Mouse (Mus musculus) frontal cortex, postnatal 10 days (tissue): ENCODE data around the gene Mcpt8.
"Not testable (repeated sequence)": the region's sequence is repeated elsewhere in the genome, so short reads cannot be mapped to it uniquely, and the experiment has no call there.

Experiments used
- DNase-seq, 2 experiments: peaks; one replicate each; pipeline ENCODE4 v3.0.0; 2022; ENCODE audit warnings: low spot score in 2 of 2, mixed read lengths in 1 of 2

The Mcpt8 gene

DNA sequence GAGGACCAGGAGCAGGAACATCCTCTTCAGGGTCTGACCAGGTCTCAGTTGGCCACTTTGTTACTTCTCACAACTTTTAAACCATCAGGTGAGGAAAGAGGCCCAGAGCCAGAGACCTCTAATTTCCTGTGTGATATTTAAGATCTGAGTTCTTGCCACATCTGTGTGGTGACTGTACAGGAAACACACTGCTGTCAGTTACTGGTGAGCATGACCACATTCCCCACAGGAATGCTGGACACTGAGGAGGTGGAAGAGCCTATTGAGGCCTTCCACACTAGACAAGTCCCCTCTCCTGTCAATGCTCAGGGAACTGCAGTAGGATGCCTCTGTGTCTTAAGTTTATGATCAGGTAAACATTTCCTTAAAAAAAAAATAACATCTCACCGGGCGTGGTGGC lies at the start of gene Mcpt8:
Mcpt8 (minus strand) TSS at position 107 of the 400 bp plus-strand sequence.
- no peak for DNase-seq

DNA sequence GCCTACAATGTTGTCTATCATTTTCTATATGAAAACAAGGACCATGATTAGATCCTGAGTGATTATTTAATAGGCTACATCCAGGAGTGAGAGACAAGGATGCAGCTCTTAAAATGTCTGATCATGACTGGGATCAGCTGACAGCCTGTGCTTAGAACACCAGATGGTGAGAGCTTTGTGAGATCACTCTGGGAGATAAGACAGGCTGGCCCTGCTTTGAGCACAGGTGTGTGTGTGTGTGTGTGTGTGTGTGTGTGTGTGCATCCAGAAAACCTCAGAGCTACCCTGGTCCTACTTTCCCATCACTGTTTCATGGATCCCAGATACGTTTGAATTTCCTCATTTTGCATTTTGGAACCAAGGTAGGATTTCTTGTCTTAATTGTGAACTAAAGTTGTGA lies 48.6 kb upstream of the Mcpt8 start:
- DNase-seq = not testable (repeated sequence)

DNA sequence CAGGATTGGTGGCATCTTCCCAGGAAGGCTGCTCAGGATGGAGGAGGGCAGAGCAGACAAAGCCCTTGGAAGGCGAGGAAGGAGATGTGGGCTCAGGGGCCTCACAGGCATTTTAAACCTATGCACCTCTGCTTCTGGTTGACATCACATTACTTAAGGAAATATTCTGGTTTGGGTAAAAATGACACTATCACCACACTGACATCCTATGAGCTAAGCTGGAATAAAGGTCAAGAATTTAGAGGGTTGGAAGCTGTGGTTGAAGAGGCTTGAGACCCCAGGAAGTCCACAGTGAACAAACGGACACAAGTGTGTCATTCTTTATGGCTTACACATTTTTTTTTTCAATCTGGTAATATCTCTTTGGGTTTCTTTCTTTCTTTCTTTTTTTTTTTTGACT lies 47.4 kb upstream of the Mcpt8 start, which contains the start of gene Gzmd:
Gzmd (minus strand) TSS at position 101 of the 400 bp plus-strand sequence.
- DNase-seq = not testable (repeated sequence)

DNA sequence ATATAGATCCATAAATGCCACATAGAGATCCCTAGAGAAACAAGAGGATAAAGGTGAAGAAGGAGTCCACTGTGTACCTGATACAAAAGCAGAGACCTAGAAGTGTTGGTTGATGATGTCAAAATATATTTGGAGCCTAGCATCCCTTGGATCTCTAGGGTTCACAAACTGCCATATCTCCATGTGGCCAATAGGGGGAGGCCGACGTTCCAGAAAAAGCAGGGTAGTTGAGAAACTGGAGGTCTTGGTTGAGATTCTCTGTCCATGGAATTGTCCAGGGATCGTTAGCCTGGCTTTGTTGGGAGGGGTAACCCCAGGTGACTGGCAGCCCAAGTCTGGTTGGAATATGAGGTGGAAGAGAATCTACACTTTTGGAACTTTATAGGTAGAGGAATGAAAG lies 43.3 kb upstream of the Mcpt8 start:
- no peak for DNase-seq

DNA sequence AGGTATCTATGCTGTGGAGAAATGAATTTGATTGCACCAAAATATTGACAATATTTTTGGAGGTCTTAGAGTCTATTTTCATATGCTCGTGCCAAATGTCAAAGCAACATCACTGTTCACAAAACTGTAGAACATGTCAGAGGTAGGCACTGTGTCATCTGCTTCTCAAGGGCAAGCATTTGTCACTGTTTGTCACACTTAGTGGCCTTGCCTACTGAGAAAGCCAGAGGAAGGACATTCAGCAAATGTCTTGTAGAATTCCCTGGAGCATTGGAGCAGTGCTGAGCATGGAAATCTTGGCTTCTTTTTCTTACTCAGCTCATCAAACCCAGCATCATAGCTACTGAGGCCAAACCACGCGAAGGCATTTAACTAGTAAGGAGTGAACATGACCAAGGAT lies 38.4 kb upstream of the Mcpt8 start:
- DNase-seq = no peak

DNA sequence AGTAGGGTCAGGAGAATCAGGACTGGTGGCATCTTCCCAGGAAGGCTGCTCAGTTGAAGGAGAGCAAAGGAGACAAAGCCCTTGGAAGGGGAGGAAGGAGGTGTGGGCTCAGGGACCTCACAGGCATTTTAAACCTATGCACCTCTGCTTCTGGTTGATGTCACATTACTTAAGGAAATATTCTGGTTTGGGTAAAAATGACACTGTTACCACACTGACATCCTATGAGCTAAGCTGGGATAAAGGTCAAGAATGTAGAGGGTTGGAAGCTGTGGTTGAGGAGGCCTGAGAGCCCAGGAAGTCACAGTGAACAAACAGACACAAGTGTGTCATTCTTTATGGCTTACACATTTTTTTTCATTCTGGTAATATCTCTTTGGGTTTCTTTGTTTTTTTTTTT lies 35.5 kb upstream of the Mcpt8 start, which contains the start of gene Gzme:
Gzme (minus strand) TSS at position 101 of the 400 bp plus-strand sequence.
- no peak for DNase-seq

DNA sequence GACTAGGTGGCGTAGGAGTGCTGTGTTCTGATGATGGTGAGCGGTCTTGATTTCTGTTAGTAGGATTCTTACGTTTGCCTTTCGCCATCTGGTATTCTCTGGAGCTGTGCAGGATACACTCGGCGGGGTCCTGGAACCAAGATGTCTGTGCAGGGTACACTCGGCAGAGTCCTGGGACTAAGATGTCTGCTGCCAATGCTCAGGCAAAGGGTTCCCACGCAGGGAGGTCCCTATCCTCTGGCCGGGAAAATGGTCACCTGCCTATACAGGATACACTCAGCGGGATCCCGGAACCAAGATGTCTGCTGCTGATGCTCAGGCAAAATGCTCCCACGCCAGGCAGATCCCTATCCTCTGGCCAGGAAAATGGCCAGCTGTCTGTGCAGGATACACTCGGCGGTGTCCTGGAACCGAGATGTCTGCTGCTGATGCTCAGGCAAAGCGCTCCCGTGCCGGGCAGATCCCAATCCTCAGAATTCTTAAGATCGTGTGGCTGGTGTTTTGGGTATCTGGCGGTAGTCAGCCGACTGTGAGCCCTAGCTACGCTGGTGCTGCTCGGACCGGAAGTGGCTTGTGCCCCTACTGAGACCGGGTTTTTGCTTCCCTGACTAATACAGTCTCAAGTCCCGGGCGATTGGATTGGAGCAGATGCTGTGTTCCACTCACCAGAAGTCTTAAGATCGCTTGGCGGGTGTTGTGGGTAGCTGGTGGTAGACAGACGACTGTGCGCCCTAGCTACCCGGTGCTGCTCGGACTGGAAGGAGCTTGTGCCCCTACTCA lies 30.6 kb upstream of the Mcpt8 start:
- DNase-seq = not testable (repeated sequence)

DNA sequence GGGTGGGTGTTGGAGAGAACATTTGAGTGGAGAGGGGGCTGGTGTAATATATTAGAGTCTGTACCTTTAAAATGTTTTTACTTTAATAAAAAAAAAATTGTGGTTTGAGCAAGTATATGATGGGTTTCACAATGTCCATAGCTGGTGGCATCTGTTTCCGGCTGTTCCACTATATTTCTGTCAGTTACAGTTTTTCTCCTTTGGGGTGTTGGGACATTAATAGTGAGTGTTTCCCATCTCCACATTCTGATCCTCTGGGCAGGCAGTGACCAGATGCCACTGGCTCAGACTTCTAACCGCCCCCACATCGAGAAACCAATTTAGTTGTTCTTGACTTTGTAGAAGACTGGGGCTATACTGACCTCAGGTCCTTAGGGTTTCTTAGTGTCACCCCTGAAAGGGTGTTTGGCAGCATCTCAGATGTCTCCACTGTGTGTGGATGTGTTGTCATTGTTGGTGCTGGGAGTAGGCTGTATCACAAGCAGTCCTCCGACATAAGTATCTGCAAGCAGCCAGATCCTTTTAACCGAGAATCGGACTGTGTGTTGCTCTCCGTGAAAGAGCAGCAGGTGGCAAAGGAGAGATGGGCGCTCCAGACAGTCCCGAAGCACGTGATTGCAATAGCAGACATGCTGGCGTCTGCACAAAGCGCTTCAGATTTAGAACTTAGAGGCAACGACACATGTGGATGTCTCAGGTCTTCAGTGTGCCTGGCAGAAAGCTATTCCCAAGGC lies 20.5 kb upstream of the Mcpt8 start:
- no peak for DNase-seq

DNA sequence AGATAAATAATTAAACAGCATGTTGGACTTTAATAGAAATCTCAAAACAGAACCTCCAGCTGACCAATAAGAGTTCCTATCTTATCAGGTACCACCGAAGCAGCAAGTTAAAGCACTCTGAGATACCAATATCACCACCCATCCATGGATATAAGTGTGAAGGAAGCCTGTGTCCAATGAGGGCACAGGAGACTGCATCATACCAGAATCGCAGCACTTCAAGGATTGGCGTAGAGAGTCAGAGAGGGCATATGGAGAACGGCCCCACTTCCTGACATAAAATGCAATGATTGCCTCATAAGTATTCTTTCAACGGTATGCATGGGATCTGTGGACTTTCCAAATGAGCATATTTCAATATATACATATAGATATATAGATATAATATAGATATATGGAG lies 19.9 kb upstream of the Mcpt8 start:
- DNase-seq = no peak

DNA sequence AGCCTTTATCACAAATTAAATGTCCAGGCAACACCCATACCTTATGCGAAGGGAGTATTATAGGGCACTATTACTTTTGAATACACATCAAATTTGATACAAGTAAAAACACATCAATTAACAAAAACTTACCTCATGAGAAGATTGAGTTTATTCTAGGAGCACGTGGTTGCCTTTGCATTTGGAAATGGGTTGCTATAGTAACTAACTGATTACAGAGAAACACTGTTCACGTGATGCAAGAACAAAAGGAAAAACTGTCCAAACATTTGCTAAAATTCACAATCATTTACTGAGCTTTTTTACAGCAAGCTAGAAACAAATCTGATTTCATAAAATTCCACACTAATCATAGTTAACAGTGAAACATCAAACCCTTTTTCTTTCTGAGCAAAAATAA lies 18.4 kb upstream of the Mcpt8 start:
- no peak for DNase-seq

DNA sequence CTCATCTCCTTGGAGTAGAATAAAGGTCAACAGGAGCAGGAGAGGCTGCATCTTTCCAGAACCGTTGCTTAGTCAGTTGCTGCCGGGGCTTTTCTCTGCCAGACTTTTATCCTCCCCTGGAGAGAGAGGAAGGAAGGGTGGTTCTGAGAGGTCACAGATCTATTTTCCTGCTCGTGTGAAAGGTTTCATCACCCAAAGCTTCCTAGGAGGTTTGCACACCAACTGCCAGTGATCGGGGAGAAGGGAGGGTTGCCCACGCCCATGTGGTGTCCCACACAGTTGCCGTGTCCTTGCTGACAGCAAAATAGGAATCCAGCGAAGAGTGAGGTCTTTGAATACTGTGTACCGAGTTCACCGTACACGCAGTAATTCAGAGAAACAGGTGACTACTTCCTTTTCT lies 17.3 kb upstream of the Mcpt8 start, which contains the start of gene Ctsg:
Ctsg (minus strand) TSS at position 189 of the 400 bp plus-strand sequence.
- no peak for DNase-seq

DNA sequence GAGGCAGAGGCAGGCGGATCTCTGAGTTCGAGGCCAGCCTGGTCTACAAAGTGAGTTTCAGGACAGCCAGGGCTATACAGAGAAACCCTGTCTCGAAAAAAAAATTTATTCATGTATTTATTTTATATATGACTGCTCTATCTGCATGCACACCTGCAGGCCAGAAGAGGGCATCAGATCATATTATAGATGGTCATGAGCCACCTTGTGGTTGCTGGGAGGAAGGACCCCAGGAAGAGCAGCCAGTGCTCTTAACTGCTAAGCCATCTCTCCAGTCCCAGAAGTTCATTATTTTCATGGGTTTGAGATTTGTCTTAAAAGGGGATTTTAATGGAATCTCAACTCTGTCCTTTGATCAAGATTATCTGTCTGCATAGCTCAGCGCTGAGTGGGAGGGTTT lies 13.9 kb upstream of the Mcpt8 start:
- no peak for DNase-seq

DNA sequence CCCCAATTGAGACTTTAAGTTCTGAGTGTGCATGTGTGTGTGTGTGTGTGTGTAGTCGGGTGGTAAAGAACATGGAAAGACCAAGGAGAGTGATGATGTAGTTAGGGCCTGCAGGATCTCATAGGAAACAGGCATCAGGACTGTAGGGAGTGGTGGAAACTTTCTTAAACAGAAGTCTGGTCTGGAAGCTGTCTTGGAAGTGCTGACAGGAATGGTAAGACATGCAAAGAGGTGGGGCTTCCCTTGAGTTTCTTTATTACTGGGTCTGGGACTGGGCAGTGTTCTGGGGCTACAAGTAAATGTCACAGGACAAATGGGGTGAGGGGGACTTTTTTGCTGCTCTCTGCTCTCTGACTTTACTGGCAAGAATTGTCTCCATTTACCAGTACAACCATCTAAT lies 12.5 kb upstream of the Mcpt8 start:
- no peak for DNase-seq

DNA sequence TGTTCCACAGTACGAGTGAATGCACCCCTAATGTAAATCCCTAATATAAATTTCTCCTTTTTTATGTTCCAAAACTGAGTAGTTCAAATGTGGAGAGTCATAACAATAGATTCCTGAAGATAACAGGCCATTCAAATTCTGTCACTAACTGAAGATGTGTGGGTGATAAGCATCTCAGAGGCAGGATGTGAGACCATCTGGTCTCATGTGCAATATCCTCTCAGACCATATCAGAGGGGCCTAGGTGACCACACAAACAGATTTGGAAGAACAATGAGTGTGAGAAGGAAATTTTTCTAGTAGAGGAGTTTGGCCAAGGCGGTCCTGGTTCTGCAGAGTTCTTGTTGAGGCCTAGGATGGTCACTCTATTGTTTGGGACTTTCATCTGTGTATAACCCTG lies 8.3 kb upstream of the Mcpt8 start:
- DNase-seq = no peak

DNA sequence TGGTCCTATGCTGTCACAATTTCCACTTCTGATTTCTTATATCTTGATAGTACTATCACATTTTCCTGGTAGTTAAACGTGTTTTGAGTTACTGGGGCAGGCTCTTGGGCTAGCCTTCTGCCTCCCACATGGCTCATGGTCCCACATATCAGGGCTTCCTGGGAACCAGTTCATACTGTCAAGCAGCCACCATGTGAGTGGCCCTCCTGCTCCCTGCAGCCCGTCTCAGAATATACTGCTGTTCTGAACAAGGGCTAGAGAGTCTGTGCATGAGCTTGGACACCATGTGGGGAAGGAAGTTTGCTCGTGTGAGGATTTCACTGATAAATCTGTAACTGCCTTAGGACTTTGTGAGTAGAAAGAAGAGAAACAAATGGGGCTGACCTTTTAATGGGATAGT lies 1.6 kb upstream of the Mcpt8 start:
- DNase-seq = no peak

DNA sequence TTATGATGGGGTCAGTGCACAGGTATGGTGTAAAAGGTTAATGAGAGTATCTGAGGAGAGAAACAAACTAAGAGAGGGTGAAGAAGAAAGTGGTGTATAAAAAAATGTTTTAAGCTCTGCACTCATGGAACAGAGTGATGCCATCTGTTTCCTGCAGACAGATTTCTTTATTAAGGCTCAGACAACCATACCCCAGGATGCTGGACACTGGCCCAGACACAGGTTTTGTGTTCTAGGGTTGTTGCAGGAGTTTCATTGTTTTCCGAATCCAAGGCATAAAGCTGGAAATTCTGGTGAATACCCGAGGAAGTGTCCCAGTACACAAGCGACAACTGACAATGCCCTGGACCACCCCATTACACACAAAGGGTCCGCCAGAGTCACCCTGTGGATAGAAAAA lies 3.1 kb downstream of the Mcpt8 start:
- no peak for DNase-seq

DNA sequence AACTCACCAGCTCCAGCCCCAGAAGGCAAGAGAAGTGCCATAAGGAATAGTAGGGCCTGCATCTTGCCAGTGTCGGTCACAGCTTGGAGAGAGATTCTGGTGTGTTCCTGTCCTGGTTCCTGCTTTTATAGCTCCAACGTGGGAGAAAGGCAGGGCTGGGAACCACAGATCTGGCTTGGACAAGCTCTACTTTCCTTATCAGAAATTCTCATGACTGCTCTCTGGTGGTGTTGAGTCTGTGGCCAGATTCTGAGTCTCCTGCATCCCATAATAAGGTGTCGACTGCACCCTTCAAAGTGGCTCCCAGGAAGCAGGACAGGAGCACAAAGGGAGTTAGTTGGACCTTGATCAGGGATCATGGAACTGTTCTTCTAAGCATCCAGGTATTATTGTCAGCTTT lies 22.9 kb downstream of the Mcpt8 start, which contains the start of gene Mcpt4:
Mcpt4 (minus strand) TSS at position 101 of the 400 bp plus-strand sequence.
- DNase-seq = not testable (repeated sequence)

DNA sequence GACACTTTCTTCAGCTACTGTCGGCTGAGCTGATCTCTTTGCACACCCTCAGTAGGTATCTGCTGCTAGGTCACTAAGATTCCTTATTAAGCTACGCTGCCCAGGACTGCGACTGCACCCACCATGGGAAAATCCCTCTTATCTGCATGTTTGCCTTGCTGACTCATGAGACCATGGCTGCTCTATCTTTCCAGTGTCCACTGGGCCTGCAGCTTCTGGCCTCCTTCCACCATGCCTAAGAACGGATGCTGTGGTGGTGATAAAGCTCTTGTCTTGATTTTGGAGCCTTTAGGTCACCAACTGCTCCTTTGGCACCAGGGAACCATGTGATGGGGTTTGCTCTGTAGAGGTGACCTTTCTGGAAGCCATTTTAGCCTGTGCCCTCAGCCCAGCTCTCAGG lies 27.4 kb downstream of the Mcpt8 start:
- no peak for DNase-seq

DNA sequence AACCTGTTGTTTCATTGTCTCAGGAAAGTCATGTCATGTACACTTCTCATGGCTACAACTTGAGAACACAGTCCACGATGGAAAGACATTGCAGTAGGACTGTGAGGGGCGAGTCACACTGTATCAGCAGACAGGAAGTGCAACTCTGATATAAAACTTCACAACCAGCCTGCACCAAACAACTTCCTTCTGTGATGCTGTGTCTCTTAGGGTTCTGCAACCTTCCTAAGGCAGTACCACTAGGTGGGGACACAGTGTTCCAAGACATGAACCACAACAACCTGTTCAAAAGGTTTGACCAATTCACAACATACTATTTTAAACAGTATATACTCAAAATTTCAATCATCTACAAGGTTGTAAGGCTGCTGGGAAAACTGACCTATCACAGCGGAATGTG lies 29.7 kb downstream of the Mcpt8 start:
- DNase-seq = no peak

DNA sequence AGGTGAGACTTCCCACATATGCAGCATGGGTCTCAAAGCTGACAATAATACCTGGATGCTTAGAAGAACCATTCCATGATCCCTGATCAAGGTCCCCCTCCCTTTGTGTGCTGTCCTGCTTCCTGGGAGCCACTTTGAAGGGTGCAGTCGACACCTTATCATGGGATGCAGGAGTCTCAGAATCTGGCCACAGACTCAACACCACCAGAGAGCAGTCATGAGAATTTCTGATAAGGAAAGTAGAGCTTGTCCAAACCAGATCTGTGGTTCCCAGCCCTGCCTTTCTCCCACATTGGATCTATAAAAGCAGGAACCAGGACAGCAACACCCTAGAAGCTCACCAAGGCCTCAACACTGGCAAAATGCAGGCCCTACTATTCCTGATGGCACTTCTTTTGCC lies 43.3 kb downstream of the Mcpt8 start, which contains the start of gene Mcpt2:
Mcpt2 (plus strand) TSS at position 250 of the 400 bp plus-strand sequence.
- not testable (repeated sequence) for DNase-seq

DNA sequence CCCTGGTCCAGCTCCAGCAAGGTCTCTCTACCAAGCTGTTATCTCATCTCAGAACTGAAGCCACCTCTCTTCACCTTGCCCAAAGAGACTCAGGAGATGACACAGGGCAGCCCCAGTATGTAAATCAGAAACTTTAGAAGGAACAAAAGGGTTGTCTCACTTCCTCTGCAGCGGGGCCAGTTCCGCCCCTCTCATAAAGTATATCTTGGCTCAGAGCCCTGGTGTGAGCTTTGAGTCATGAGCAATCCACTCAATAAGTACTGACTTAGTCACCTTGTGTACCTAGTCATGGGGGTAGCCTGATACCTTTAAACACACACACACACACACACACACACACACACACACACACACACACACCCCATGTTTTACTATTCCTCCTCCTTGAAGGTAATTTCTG lies 50.6 kb downstream of the Mcpt8 start:
- no peak for DNase-seq
